Mouse (Mus musculus) bone marrow macrophage, adult 2 months (primary cell): ENCODE results near the gene Srpx2. TPM values are rescaled to one million over a fixed set of nuclear protein-coding genes. Genes with fewer than 3 reads are reported as not detected.

ENCODE experiments used
- H3K27ac ChIP-seq: 2 replicates; pipeline ENCODE4 v1.5.1; 2012; ENCODE audit warnings: low read depth, low read length; ENCODE audit not compliant: insufficient read depth
- H3K4me1 ChIP-seq: 2 replicates; pipeline ENCODE4 v1.6.1; 2012; ENCODE audit warnings: low read length; ENCODE audit not compliant: control insufficient read depth, insufficient read depth
- H3K4me3 ChIP-seq: 2 replicates; pipeline ENCODE4 v1.5.1; 2012; ENCODE audit warnings: mild to moderate bottlenecking, low read length, moderate library complexity; ENCODE audit not compliant: insufficient read depth
- CTCF ChIP-seq: IDR thresholded peaks from 2 replicates; pipeline ENCODE4 v1.5.1; 2012; ENCODE audit warnings: low read depth, mild to moderate bottlenecking, low read length, moderate library complexity
- POLR2A ChIP-seq: IDR thresholded peaks from 2 replicates; pipeline ENCODE4 v1.6.1; 2012; ENCODE audit warnings: mild to moderate bottlenecking, low read depth, low read length, borderline replicate concordance
- polyA plus RNA-seq: library from polyadenylated mRNA; stranded (reverse); fragments of >200 nt; gene quantifications from 2 replicates; pipeline ENCODE4 v1.2.4, GENCODE M21; 2012; ENCODE audit not compliant: missing spikeins, insufficient read depth, insufficient read length

Srpx2 gene
- polyA plus RNA-seq = 0.59 and 0.95 TPM in 2 replicates

GRCm38 (mm10) chrX:133908261-133908660 is at the start of gene Srpx2:
TSS of gene Srpx2 (plus strand) at chrX:133908426.
- no peak within 1 kb of the TSS for H3K4me3 ChIP-seq
- TF ChIP-seq CTCF = no peak
- H3K4me1 ChIP-seq = no peaks in the 10 kb centered on the region
- no peak within 1 kb of the TSS for H3K27ac ChIP-seq

- TF ChIP-seq POLR2A = no peak
- no peak for TF ChIP-seq CTCF
- Histone ChIP-seq H3K4me3 (no peak overlapping the region), H3K4me1 (peaks cover 2% of the 10 kb centered on the region; the same call in 1 of the 2 replicates), H3K27ac (no peak overlapping the region)
Measured at GRCm38 (mm10) chrX:133869743-133870142, 38.5 kb upstream of the Srpx2 start.

GRCm38 (mm10) chrX:133887308-133887707 is 20.9 kb upstream of the Srpx2 start:
- Histone ChIP-seq H3K27ac (no peak overlapping the region), H3K4me1 (no peaks in the 10 kb centered on the region), H3K4me3 (no peak overlapping the region)
- no peak for TF ChIP-seq POLR2A
- TF ChIP-seq CTCF = no peak

GRCm38 (mm10) chrX:133888111-133888510 is 20.1 kb upstream of the Srpx2 start:
- H3K4me1 ChIP-seq = no peaks in the 10 kb centered on the region
- H3K27ac ChIP-seq = no peak overlapping the region
- H3K4me3 ChIP-seq = no peak overlapping the region
- no peak for TF ChIP-seq CTCF
- TF ChIP-seq POLR2A = no peak

- TF ChIP-seq CTCF = no peak
- H3K4me3 ChIP-seq = no peak within 1 kb of the TSS
- no peaks in the 10 kb centered on the region for H3K4me1 ChIP-seq
- no peak within 1 kb of the TSS for H3K27ac ChIP-seq
Measured at GRCm38 (mm10) chrX:133898014-133898542, 10.1 kb upstream of the Srpx2 start, which contains the start of gene Tspan6. TSS of gene Tspan6 (minus strand) at chrX:133898429.

GRCm38 (mm10) chrX:133911397-133912103 is 3.3 kb downstream of the Srpx2 start:
- TF ChIP-seq POLR2A (no peak), CTCF (no peak)
- Histone ChIP-seq H3K4me1 (no peaks in the 10 kb centered on the region), H3K4me3 (no peak overlapping the region), H3K27ac (no peak overlapping the region)

- Histone ChIP-seq H3K27ac (no peak overlapping the region), H3K4me3 (no peak overlapping the region), H3K4me1 (no peaks in the 10 kb centered on the region)
- TF ChIP-seq POLR2A (no peak), CTCF (no peak)
Measured at GRCm38 (mm10) chrX:133913006-133913405, 4.8 kb downstream of the Srpx2 start.

- Histone ChIP-seq H3K27ac (no peak overlapping the region), H3K4me3 (no peak overlapping the region), H3K4me1 (no peaks in the 10 kb centered on the region)
- no peak for TF ChIP-seq CTCF
Measured at GRCm38 (mm10) chrX:133914219-133914618, 6.0 kb downstream of the Srpx2 start.

GRCm38 (mm10) chrX:133921187-133921586 is 13.0 kb downstream of the Srpx2 start:
- Histone ChIP-seq H3K27ac (no peak overlapping the region), H3K4me3 (no peak overlapping the region), H3K4me1 (no peaks in the 10 kb centered on the region)
- TF ChIP-seq CTCF = no peak
- no peak for TF ChIP-seq POLR2A

GRCm38 (mm10) chrX:133926760-133927159 is 18.5 kb downstream of the Srpx2 start:
- no peak for TF ChIP-seq CTCF
- no peak for TF ChIP-seq POLR2A
- H3K4me3 ChIP-seq = no peak overlapping the region
- H3K4me1 ChIP-seq = no peaks in the 10 kb centered on the region
- H3K27ac ChIP-seq = no peak overlapping the region
